Mouse (Mus musculus): Measurements from ENCODE around the gene Wdr86.
A peak's percentile ranks its signal among the peaks of the same experiment; 100 is the strongest.

Wdr86 gene

GRCm38 (mm10) chr5:24730986-24731385 is 459 bp upstream of the Wdr86 start:
- no peak for DNase-seq

GRCm38 (mm10) chr5:24729797-24730487 is 585 bp downstream of the Wdr86 start:
- no peak for DNase-seq

- no peak for DNase-seq
Observed at GRCm38 (mm10) chr5:24726901-24727836, 3.4 kb downstream of the Wdr86 start.

- DNase-seq, result no peak
Observed at GRCm38 (mm10) chr5:24725897-24726296, 4.6 kb downstream of the Wdr86 start.

- no peak for DNase-seq
Observed at GRCm38 (mm10) chr5:24724805-24725204, 5.7 kb downstream of the Wdr86 start.

GRCm38 (mm10) chr5:24724270-24724634 is 6.3 kb downstream of the Wdr86 start:
- no peak for DNase-seq

GRCm38 (mm10) chr5:24723527-24724269 is 6.8 kb downstream of the Wdr86 start:
- no peak for DNase-seq

GRCm38 (mm10) chr5:24719852-24720251 is 10.7 kb downstream of the Wdr86 start:
- DNase-seq, result no peak

- DNase-seq, result no peak
Observed at GRCm38 (mm10) chr5:24718076-24718475, 12.5 kb downstream of the Wdr86 start.

GRCm38 (mm10) chr5:24713987-24714386 is 16.5 kb downstream of the Wdr86 start:
- DNase-seq, result no peak

GRCm38 (mm10) chr5:24713199-24713598 is 17.3 kb downstream of the Wdr86 start:
- peak; percentile 62 for DNase-seq

- no peak for DNase-seq
Observed at GRCm38 (mm10) chr5:24711615-24712014, 18.9 kb downstream of the Wdr86 start.

- no peak for DNase-seq
Observed at GRCm38 (mm10) chr5:24709962-24710361, 20.6 kb downstream of the Wdr86 start.

- no peak for DNase-seq
Observed at GRCm38 (mm10) chr5:24704615-24705014, 25.9 kb downstream of the Wdr86 start.

GRCm38 (mm10) chr5:24701271-24701670 is 29.3 kb downstream of the Wdr86 start:
- no peak for DNase-seq

- DNase-seq, result no peak
Observed at GRCm38 (mm10) chr5:24696704-24697103, 33.8 kb downstream of the Wdr86 start.

- no peak for DNase-seq
Observed at GRCm38 (mm10) chr5:24687696-24688095, 42.8 kb downstream of the Wdr86 start.

- peak; percentile 20 for DNase-seq
Observed at GRCm38 (mm10) chr5:24686671-24687420, 43.7 kb downstream of the Wdr86 start.

- DNase-seq, result no peak
Observed at GRCm38 (mm10) chr5:24686176-24686575, 44.4 kb downstream of the Wdr86 start.

GRCm38 (mm10) chr5:24685366-24686093 is 45.0 kb downstream of the Wdr86 start, which contains the start of gene Nub1:
Gene Nub1 (plus strand): TSS chr5:24685532.
- peak; percentile 99 for DNase-seq

GRCm38 (mm10) chr5:24684578-24685365 is 45.8 kb downstream of the Wdr86 start:
- peak; percentile 41 for DNase-seq

Data from cerebellum, adult 11 months (tissue).